Mouse (Mus musculus): Measurements from ENCODE around the gene Znrf4.

The Znrf4 gene

DNA sequence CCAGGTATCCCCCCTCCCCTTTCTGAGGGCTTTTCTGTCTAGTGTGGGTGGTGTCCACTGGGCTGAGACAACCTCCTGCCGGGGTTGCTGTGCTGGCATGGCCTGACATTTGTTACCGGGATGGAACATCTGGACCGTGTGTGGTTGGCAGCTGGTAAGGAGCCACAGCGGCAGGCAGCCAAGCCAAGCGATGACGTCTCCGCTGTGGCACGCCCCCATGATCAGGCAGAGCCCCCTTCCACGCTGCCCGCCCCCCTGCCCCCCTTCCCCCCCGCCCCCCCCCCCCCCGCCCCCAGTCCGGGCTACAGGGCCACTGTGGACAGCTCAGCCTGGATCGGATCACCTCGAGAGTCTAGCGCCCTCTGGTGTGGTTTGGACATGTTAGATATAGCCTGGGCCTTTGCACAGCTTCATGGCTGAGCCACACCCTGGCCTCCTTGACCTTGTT, 24.8 kb downstream of the Znrf4 start:
- DNase-seq, result peak; percentile 40 to 73

DNA sequence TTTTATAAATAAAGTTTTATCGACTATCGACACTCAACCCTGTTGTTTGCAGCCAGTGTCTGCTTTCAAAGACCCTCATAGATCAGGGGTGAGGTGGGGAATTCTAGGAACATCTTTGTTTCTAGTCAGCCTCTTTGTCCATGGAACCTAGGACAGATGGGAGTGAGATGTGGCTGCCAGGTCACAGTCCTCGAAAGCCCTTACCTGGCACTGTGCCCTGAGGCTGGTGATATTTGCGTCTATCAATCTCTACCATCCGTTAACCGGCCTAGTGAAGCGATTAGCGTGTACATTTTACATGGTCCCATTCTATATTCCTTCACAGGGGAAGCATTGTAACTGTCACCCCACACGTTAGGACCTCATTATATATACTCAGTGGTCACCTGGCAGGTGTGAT, 26.3 kb downstream of the Znrf4 start:
- peak; percentile 8 to 45 for DNase-seq

DNA sequence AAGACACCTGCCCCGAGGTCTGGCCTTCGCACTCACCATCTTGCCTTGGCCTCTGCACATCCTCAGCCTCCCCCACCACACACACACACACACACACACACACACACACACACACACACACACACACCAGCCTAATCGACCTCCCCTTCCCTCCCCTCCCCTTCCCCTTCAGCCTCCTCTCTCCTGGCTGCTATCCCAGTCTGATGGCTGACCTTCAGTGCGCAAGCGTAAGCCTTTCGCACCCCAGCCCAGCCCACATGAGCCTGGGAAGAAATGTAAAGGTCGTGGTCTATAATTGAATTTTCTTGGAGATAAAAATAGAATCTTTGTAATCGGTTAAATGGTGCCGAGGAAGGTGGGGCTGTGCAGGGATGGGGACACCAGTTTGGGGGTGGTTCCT, 27.1 kb downstream of the Znrf4 start:
- no peak for DNase-seq

DNA sequence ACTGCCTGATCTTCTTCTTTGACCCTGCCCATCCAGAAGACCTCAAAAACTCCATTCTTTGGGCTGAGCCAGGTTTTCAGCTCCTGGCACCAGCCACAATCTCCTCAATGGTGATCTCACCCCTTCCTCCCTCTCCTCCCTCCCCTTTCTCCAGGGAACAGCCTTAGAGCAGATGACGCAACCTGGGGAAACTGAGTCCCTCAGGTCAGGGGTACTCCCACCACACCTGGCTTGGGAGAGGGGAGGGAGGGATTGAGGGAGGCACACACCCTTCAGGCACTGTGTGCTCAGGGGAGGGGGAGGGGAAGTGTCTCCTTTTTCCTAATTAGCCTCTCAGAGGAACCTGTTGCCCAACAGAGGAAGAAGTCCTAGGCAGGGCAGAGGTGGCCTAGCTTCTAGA, 29.6 kb downstream of the Znrf4 start:
- no peak for DNase-seq

DNA sequence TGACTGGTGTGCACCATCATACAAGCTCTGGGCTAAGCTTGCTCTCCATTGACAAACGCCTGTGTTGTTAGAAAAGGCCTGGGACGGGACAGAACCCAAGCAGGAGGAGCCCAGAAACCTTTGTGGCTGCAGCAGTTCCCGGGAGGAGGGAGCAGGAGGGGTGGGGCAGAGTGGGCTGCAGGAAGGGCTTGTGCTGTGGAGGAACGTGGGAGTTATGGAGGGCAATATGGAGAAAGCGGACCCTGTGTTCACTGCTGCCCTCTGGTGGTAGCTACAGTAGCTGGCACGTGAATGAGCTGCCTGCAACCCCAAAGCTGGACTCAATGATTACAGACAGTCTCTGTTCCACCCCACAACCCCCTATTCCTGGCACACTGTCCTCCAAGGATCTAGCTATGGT, 32.9 kb downstream of the Znrf4 start:
- peak; percentile 82 to 86 for DNase-seq

DNA sequence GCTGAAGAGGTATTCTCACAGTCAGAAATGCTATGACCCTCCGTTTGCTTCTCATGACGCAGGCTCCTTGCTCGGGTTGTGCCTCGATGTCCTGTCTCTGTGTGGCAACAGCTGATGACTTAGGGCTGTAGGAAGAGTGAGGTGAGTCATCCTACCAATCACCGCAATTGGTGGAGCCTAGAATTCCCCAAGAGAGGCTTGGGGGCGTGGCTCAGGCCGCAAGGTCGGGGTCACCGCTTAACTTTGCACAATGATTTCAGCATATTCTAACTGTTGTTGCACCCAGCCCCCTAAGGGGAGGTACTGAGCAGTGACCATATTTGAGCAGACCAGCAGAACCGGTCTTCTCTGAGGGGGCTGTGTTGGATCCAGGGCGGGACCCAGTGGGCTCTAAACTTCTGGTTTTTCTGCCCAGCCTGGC, 34.0 kb downstream of the Znrf4 start:
- DNase-seq, result no peak

DNA sequence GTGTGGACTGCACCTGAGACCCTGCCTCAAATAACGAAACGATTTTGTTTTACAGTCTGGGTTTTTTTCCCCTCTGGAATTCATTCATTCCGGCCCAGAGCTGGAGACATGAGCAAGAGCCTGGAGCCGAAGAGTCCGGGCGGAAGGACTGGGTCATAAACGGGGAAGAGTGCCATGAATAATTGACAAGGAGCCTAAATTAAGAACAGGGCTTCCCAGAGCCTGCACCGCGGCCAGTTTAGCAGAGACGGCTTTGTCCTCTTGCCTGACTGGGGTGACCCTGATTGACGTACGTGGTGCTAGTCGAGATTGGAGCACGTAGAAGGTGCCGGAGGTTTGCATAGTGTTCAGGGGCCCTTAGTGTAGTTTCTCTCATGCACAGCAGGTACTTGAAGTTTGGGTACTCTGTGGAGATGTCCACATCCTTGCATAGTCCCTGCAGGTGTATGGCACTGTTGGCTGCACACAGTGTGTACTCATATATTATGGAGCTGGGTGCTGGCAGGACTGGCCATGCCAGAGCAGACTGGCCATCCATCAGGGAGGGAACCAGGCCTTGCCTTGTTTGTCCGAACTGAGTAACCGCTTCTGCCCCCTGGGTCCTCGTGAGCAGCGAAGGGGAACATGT, 34.9 kb downstream of the Znrf4 start:
- no peak for DNase-seq

DNA sequence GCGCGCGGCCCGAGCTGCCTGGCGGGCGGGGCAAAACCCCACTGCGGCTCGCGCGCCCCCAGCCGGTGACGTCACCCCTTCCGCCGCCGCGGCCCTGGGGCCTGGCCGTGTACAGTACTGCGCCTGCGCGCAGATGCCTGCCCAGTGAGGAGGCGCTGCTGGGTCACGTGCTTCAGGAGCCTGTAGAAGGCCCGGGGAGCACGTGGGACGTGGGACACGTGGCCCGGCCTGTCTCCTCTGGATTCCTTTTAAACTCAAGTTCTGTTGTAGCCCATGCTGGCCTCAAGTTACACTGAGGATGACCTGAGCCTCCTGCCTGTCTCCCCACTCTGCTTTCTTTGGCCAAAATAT, 35.9 kb downstream of the Znrf4 start, which contains the start of gene Ptprs:
Gene Ptprs, minus strand, starts transcription at position 82 of the 351 bp plus-strand sequence.
- peak; percentile 98 for DNase-seq

DNA sequence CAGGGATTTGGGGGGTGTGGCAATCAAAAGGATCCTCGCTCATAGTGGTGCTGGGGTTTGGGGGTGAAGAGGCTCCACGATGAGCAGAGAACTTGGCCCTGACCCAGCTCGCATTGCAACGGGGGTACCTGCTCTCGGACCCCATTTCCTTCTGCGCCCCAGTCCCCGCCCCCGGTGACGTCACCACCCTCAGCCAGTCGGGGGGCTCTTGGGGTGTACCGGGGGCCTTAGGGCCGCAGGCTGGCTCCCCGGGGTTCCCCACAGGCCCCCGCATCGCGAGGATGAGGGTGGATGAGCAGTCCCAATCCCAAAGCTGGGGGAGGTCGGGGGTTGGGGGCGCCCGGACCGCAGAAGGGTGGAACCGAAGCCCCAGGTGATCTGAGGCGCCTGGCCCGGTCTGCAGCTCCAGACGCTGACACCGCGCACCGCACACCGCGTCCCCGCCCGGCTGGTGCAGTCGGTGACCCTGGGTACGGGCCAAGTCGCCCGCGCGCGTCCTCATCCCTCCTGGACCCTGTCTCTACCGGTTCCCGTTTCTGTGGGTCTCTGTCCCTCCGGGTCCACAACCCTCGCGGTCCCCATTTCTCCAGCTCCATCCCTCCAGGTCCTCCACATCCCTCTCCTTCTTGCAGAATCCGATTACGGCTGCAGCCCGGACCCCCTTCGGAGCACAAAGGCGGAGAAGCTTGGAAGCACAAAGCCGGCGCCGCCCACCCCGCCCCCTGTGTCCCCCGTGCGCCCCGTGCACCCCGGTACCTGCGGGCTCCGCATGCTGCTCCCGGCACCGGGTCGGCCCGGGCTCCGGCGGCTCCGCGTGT, 36.4 kb downstream of the Znrf4 start:
- peak; percentile 79 to 84 for DNase-seq

DNA sequence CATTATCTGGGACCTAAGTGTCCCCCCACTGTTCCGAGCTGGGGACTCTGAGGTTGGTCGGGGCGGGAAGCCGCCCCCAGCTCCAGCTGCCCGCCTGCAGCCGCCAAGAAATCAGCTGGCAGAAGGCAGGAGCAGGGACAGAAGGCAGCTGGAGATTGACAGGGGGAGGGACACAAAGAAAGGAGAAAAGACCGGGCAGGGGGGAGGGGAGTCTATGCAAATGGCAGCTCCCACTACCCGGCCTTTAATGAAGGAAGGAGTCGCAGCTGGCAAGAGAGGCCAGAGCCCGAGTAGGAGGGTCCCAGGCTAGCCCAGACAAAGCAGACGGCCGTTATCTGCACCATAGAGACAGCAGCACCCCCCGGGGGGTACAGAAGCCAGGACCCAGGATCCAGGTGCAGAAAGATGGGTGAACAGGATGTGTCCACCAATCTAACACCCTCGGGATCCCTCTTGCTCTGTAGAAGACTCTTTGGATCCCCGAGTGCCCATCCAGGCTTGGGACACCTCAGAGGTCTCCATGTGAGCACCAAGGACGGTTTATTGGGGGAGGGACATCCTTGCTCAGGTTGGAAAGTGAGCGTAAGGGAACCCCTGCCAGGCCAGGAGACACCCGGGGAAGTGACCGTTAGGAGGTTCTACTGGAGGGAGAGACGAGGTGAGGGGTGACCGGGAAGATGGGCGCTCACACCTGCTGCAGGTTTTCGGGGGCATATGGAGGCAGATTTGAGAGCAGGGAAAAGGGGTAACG, 37.2 kb downstream of the Znrf4 start:
- peak; percentile 49 to 51 for DNase-seq

DNA sequence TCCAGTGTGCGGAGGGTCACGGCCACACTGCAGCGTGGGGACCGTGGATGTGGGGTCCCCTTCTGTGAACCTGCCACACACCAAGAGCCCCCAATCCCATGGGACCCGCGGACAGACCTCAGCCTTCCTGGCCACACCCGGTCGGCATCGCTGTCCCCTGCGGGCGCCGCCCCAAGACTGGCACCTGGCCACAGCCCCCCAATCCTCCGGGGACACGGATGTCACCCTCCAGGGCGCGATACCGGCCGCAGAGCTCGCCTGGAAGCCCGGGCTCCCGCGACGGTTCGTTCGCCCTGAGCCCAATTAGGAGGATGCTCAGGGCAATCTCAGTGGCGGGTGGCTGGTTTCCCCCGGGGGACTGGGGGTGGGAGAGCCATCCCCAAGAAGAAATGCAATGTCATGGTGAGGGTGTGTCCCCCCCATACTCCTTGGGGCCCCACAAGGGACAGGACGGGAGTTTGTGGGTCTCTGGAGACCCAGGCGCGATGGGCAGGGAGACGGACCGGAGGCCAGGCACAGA, 37.9 kb downstream of the Znrf4 start:
- DNase-seq, result peak in 1 of 2 experiments; percentile 57

DNA sequence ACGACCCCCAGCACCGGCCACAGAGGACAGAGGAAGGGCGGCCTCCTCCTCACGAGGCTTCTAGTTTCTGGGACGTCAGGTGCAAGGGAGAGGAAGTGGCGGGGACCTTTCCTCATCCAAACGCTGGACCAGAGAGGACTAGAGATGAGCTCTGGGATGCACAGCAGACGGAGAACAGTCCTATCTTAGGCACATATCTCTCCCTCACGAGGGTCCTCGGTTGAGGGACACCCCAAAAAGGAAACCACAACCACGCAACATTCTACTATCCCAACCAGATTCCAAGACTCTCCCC, 38.7 kb downstream of the Znrf4 start:
- no peak for DNase-seq

DNA sequence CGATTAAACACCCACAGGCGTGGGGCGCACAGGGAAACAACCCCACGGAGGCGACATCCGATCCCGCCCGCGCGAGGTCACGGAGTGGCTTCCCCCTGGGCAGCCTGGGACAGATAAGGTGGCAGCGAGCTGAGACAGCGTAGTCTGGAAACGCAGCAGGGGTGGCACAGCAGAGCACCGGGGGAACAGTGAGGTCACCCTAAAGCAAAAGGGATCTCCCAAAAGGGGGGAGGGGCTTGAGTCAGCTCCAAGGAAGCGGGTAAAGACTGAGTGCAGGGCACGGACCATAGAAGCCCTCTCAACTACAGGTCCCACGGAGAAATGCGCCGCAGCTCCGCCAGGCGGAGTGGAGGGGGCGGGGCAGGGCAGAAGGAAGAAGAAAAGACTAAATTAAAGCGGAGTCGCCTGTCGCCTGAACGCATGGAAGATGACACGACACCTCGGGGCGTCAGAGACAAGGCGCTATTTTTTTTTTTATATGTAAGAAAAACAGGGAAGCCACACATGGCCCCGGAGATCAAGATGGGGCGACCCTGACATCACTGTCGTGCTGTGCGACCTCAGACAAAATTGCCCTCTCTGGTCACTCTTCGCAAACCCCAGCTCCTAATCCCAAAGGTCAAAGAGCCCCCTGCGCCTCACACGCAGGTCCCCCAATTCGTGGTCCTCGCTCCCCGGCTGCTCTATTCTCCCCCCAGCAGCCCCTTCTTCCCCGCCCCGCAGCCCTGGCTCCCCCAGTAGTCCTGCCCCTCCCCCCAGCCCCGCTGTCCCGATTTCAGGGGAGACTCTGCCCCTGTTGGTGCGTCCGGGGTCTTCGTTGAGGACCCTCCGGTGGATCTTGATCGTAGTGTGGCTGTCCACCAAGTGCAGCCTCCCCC, 39.3 kb downstream of the Znrf4 start:
- peak; percentile 64 to 77 for DNase-seq

DNA sequence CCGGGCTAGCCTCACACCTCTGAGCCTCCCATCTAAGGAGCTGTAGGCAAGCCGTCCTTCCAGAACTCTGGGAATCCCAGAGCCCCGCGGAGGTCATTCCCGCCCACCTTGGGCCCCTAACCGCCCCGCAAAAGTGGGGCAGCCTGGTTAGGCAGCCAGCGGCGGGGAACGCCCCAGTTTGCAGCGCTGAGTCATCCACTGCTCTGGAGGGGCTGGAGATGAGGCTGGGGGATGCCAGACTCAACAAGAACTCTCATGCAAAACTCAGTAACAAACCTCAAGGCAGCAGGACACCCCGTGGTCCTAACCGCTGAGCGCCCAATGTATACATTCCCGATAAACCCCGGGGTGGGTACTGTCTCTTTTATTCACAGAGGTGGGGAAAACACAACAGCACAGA, 40.1 kb downstream of the Znrf4 start:
- no peak for DNase-seq

DNA sequence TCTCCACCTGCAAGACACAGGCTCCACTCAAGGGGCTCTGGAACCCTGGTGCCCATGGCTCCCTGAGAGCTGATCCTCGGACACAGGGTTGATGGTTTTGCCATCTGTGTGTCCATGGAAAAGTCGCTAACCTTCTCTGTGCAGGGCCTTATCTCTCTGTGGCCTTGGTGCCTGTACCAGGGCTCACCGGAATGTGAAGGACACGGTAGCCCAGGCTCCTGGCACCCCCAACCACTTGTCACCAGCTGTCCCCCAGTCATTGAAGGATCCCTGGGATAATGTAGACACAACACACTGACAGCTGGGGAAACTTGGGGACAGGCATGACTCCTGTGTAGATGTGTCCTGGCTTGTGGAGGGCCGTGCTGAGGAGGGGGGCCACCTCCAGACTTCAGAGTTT, 41.1 kb downstream of the Znrf4 start:
- peak in 1 of 2 experiments; percentile 12 for DNase-seq

DNA sequence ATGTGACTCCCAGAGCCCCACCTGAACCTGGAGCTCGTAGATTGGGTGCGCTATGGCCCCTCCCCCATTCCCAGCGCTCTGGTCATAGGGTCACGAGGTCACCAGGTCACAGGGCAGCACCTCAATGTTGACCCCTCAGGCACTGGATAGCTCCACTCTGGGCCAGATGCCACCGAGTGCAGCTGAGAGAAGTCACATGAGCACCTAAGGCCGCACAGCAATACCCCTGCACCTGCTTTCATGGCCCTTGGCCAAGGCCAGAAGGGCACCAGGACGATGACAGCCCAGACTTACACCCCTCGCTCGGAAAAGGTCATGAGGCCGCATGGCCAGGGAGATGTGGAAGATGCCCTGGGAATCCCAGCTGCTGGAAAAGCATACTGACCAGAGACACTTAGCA, 41.7 kb downstream of the Znrf4 start:
- DNase-seq, result peak in 1 of 2 experiments; percentile 44

DNA sequence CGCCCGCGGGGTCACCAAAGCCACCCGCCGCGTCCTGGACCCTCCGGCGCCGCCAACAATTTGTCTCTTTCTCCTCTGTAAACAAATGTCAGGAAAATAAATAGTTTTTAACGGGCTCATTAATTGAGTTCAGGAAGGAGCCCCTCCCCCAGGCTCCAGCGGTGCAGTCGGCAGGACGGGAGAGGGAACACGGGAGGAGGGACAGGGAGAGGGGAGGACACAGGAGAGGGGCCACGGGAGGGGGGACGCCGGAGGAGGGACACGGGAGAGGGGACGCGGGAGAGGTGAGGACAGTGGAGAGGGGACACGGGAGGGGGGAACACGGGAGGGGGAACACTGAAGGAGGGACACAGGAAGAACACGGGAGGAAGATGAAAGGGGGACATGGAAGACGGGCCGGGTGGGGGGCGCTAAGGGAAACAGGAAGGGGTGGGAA, 42.2 kb downstream of the Znrf4 start:
- DNase-seq, result peak in 1 of 2 experiments; percentile 30

DNA sequence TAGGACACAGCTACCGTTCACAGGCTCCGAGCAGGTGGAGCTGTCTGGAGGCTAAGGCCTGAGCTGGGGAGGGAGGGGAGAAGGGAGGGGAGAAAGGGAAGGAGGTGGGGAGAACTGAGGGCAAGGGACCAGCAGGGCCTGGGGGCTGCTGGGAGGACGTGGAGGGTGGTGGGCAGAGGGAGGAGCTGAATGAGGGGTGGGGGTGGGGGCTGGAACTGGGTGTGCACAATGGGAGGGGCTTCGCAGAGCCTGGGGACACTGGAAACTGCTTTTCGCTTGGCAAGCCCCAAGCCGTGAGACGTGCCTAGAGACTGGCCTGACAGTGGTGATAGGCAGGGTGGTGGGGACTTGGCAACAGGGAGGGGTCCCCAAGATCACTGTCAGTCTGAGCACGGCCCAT, 43.0 kb downstream of the Znrf4 start:
- DNase-seq, result no peak

DNA sequence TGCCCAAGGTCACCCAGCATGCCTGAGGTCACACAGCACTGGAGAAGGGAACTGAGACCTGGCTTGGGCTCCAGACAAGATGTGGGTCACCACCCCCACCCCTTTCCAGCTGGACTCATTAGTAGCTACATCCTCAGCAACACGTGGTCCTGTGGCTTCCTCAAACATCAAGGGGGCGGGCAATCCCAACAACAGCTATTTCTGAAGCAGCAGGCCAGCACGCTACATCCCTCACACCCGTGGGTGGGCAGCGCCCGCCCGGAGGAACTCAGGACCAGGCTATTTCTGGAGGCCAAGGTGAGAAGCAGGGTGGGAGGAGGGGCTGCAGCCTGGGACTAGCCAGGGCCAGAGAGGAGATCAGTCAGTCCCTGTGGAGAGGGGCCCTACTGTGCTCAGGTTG, 43.4 kb downstream of the Znrf4 start:
- no peak for DNase-seq

DNA sequence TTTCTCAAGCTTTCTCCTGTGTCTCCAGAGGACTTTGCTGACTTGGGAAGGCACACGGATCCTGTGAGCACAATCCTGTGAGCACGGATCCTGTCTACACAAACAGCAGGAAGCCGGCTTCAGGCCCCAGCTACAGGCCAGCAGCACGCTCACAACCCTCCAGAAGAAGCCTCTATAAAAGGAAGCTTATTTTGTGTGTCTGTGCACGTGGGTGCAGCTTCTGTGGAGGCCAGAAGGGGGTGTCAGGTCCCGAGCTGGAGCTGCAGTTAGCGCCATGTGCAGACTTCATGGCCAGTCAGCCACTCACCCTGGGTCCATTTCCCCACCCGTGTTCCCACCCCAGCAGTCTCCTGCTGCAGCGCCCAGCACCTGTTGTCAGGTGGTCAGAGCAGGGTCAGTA, 43.9 kb downstream of the Znrf4 start:
- peak in 1 of 2 experiments; percentile 44 for DNase-seq

DNA sequence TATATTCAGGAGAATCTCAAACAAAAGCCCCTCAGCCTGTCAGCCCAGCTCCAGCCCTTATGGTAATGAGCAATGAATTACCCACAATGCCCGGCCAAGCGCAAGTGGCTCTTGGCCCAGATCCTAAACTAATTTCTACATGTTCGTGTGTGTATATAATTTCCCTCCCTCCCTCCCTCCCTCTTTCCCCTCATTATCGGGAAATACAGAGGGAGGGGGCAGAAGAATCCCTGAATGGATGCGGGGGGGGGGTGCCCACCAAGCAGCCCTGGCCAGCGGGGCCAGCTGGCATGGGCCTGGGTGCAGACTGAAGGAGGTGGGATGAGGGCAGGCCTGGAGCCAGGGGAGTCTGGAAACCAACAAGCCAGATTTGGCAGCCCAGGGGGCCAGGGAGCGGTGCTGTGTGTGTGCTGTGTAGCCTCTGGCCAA, 44.8 kb downstream of the Znrf4 start:
- peak; percentile 35 to 58 for DNase-seq

DNA sequence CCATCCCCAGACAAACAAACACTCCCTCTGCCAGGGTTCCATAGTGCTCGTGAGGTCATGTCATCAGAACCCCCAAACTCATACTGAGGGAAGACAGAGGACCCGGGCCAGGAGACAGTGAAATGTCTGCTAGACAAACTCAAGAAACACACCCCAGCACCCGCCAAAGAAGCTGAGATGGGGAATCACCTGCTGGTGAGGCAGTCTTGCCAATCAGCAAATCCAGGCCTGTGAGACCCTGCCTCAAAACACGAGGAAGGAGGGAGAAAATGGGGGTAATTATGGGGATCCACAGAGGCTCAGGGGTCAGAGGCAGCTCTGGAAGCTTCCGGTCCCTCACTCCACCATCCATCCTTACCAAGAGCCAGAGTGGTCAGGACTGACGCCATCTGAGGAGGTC, 45.5 kb downstream of the Znrf4 start:
- DNase-seq, result no peak

All from cerebellum, postnatal 25 days (tissue).